In the genomic region with DNA sequence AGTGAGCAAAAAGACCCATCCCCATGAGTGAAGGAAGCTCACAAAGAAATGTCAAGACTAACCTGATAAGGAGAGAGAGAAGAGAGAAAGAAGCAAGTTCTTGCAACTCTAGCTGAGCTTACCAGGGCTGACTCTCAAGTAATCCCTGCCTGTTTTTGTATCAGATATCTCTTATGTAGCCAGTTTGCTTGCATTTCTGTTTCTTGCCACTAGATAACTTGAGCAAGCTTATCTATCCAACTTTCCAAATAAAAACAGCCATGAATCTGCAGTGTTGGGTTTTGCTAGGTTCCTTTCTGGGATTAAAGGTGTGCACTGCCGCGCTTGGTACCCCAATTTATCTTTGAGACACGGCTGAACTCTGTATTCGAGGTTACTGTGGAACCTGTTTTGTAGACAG, we compare ENCODE assay signal across 26 mouse cellular contexts.
"Had no signal": no experiment of that assay in that cellular context is flagged by ENCODE, and none has a peak within 500 bp of the region (broad histone marks: within the 10 kb centered on the region; RNA-seq: fewer than 3 reads in every experiment).

No protein-coding gene starts in this region.

- H3K9ac ChIP-seq: heart, embryonic 13.5 days; heart, embryonic 15.5 days; hindbrain, embryonic 13.5 days; hindbrain, embryonic 15.5 days; kidney, embryonic 15.5 days; limb, embryonic 13.5 days; limb, embryonic 15.5 days; liver, embryonic 12.5 days; liver, embryonic 14.5 days had no signal

- H3K9me3 ChIP-seq: heart, embryonic 13.5 days; heart, embryonic 15.5 days; hindbrain, embryonic 13.5 days; hindbrain, embryonic 15.5 days; kidney, embryonic 15.5 days; limb, embryonic 13.5 days; limb, embryonic 15.5 days; liver, embryonic 12.5 days had no signal

- H3K36me3 ChIP-seq: heart, embryonic 13.5 days; heart, embryonic 15.5 days; hindbrain, embryonic 13.5 days; hindbrain, embryonic 15.5 days; kidney, embryonic 15.5 days; limb, embryonic 13.5 days; limb, embryonic 15.5 days; liver, embryonic 12.5 days had no signal

- H3K27ac ChIP-seq: gastrocnemius, adult 2 months; heart, adult 2 months; heart, embryonic 13.5 days; heart, embryonic 15.5 days; hindbrain, embryonic 13.5 days; hindbrain, embryonic 15.5 days; hindbrain, postnatal 0 days; kidney, embryonic 15.5 days; kidney, postnatal 0 days; limb, embryonic 13.5 days; limb, embryonic 15.5 days; liver, embryonic 12.5 days; liver, embryonic 14.5 days had no signal

- DNase-seq: gastrocnemius, adult 2 months; gastrocnemius, postnatal 10 days; gastrocnemius, postnatal 25 days; heart, adult 2 months; heart, postnatal 14 days; heart, postnatal 36 days; kidney, adult 11 months; kidney, adult 2 months; kidney, adult 9 months; kidney, postnatal 14 days; kidney, postnatal 36 days; layer of hippocampus, adult 9-11 months; layer of hippocampus, postnatal 36 days; left cerebral cortex, postnatal 4 days had no signal

- ATAC-seq: hindbrain, postnatal 0 days; intestine, embryonic 16.5 days; liver, embryonic 12.5 days had no signal

- H3K27me3 ChIP-seq: heart, embryonic 13.5 days; heart, embryonic 15.5 days; hindbrain, embryonic 13.5 days; hindbrain, embryonic 15.5 days; kidney, embryonic 15.5 days; limb, embryonic 13.5 days; limb, embryonic 15.5 days; liver, embryonic 12.5 days had no signal

- H3K4me3 ChIP-seq: gastrocnemius, adult 2 months; heart, adult 2 months; heart, embryonic 13.5 days; heart, embryonic 15.5 days; hindbrain, embryonic 13.5 days; hindbrain, embryonic 15.5 days; kidney, embryonic 15.5 days; limb, embryonic 13.5 days; limb, embryonic 15.5 days; liver, embryonic 12.5 days had no signal

- H3K4me1 ChIP-seq: hindbrain, embryonic 13.5 days; kidney, embryonic 15.5 days; limb, embryonic 13.5 days had no signal
